ENCODE assay signal across 15 mouse cellular contexts in genomic region chr17:46860120-46860519, GRCm38 (mm10). TPM values are rescaled to one million over a fixed set of nuclear protein-coding genes. Genes with fewer than 3 reads are reported as not detected.
"Had no signal": no experiment of that assay in that cellular context is flagged by ENCODE, and none has a peak within 500 bp of the region (broad histone marks: within the 10 kb centered on the region; RNA-seq: fewer than 3 reads in every experiment).

No protein-coding gene starts in this region.

- H3K9ac ChIP-seq: liver, embryonic 15.5 days; neural tube, embryonic 12.5 days had no signal

- H3K4me2 ChIP-seq: liver, embryonic 11.5 days; liver, embryonic 15.5 days; neural tube, embryonic 12.5 days had no signal

- ATAC-seq: lung, postnatal 0 days had no signal

- H3K4me3 ChIP-seq: left cerebral cortex, adult 2 months; limb, embryonic 10.5 days; liver, embryonic 15.5 days; midbrain, embryonic 10.5 days; neural tube, embryonic 12.5 days had no signal

- H3K36me3 ChIP-seq: limb, embryonic 10.5 days; liver, embryonic 15.5 days; midbrain, embryonic 10.5 days; neural tube, embryonic 12.5 days had no signal

- H3K27me3 ChIP-seq: liver, embryonic 15.5 days; neural tube, embryonic 12.5 days had no signal

- H3K9me3 ChIP-seq: limb, embryonic 10.5 days; liver, embryonic 15.5 days; midbrain, embryonic 10.5 days; neural tube, embryonic 12.5 days had no signal

- H3K27ac ChIP-seq: left cerebral cortex, adult 2 months; limb, embryonic 10.5 days; liver, embryonic 15.5 days; midbrain, embryonic 10.5 days; neural tube, embryonic 12.5 days; stomach, postnatal 0 days had no signal

- DNase-seq: kidney, postnatal 10 days; kidney, postnatal 4 days; lung, adult 2 months; lung, postnatal 4 days; right cerebral cortex, postnatal 14 days; thymus, postnatal 4 days had no signal

RNA-seq across cellular contexts. Expression of gene Prph2, which starts 50.1 kb away (rescaled TPM):
- polyA plus RNA-seq: limb, embryonic 10.5 days; limb, embryonic 14.5 days; liver, embryonic 11.5 days; liver, embryonic 15.5 days; lung, adult 2 months; lung, postnatal 0 days; midbrain, embryonic 10.5 days; neural tube, embryonic 12.5 days; stomach, postnatal 0 days had no signal
